Mouse (Mus musculus): ENCODE results near the gene 2310061I04Rik.

DNA sequence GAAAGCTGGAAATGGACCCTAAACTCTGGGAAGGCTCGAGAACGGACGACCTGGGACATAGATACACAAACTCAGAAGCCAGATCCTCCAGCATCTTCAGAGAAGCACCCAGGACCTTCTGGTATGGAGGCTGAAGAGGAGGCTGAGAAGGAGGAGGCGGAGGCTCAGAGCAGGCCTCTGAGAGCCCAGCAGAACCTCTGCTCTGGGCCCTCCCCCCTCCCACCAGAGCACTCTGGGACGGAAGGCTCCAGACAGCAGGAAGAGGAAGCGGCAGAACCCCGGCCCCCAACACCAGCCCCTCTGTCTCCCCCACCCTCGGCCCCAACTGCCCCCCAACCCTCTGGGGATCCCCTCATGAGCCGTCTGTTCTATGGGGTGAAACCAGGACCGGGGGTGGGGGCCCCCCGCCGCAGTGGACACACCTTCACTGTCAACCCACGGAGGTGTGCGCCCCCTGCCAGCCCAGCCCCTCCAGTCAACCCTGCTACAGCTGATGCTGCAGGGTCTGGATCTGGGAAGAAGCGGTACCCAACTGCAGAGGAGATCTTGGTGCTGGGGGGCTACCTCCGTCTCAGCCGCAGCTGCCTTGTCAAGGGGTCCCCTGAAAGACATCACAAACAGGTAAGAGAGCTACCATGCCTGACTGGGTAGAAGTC, 28.9 kb downstream of the 2310061I04Rik start:
- TF ChIP-seq POLR2A (IDR thresholded peaks at IDR 0.05; ENCODE audit: borderline replicate concordance, low read depth, low read length) = no peak
- no peak for TF ChIP-seq CTCF (IDR thresholded peaks at IDR 0.05; ENCODE audit: low read depth, low read length)

All from bone marrow macrophage, adult 2 months (primary cell).